Mouse (Mus musculus): ENCODE measurements around the gene Celsr2.

GRCm38 (mm10) chr3:108367173-108367572, 48.2 kb downstream of the Celsr2 start:
- TF ChIP-seq GATA1 (IDR thresholded peaks at IDR 0.05; ENCODE audit: borderline replicate concordance, low read length) (no peak), CTCF (IDR thresholded peaks at IDR 0.05; ENCODE audit: low read depth, low read length) (no peak), GATA2 (IDR thresholded peaks at IDR 0.05; ENCODE audit: borderline replicate concordance, low read depth, low read length) (no peak), TAL1 (conservative IDR thresholded peaks at IDR 0.05; ENCODE audit: low read depth, low read length) (no peak)

Data from G1E (cell line).